Mouse (Mus musculus) forebrain, embryonic 14.5 days (tissue): ENCODE results near the gene Dusp16. TPM values are rescaled to one million over a fixed set of nuclear protein-coding genes. Genes with fewer than 3 reads are reported as not detected.

Experiments
- ATAC-seq: fragments of 200-750 bp; cut with Nextera tagmentation; 2 replicates; pipeline ENCODE4 v1.8.0; 2017; ENCODE audit warnings: mild to moderate bottlenecking, moderate library complexity
- DNase-seq: peaks from one replicate; pipeline ENCODE4 v3.0.0-alpha.2; 2015; ENCODE audit warnings: low spot score
- H3K27ac ChIP-seq: fragments of 300-500 bp; sonication (generic); 2 replicates; pipeline ENCODE4 v1.5.1; 2014; ENCODE audit warnings: low read depth, mild to moderate bottlenecking, control low read depth, low read length, moderate library complexity
- H3K27me3 ChIP-seq: fragments of 300-500 bp; sonication (generic); replicated peaks from 2 replicates; pipeline ENCODE4 v1.6.1; 2014; ENCODE audit warnings: low read length, control low read depth, mixed read lengths; ENCODE audit not compliant: control insufficient read depth, insufficient read depth
- H3K36me3 ChIP-seq: fragments of 300-500 bp; sonication (generic); 2 replicates; pipeline ENCODE4 v1.6.1; 2014; ENCODE audit warnings: low read length, control low read depth; ENCODE audit not compliant: control insufficient read depth, insufficient read depth
- H3K4me1 ChIP-seq: fragments of 300-500 bp; sonication (generic); 2 replicates; pipeline ENCODE4 v1.6.1; 2014; ENCODE audit warnings: antibody characterized with exemption, low read length, control low read depth; ENCODE audit not compliant: control insufficient read depth, insufficient read depth
- H3K4me2 ChIP-seq: fragments of 300-500 bp; sonication (generic); 2 replicates; pipeline ENCODE4 v1.6.1; 2014; ENCODE audit warnings: mild to moderate bottlenecking, control low read depth, low read length
- H3K4me3 ChIP-seq: fragments of 300-500 bp; sonication (generic); 2 replicates; pipeline ENCODE4 v1.5.1; 2014; ENCODE audit warnings: low read depth, low read length, control low read depth
- H3K9ac ChIP-seq: fragments of 300-500 bp; sonication (generic); 2 replicates; pipeline ENCODE4 v1.6.1; 2014; ENCODE audit warnings: mild to moderate bottlenecking, low read length, control low read depth, moderate library complexity
- H3K9me3 ChIP-seq: fragments of 300-500 bp; sonication (generic); replicated peaks from 2 replicates; pipeline ENCODE4 v1.6.1; 2016; ENCODE audit warnings: low read length, control low read depth, mixed read lengths; ENCODE audit not compliant: control insufficient read depth
- whole genome bisulfite sequencing: fragments of 180-500 bp; shearing (Covaris S2); extraction: QIAGEN DNeasy Blood & Tissue Kit; methylation state at CpG from one replicate; pipeline ENCODE4 v1.1.7; 2014; 5-methylcytosine and 5-hydroxymethylcytosine counted together
- polyA plus RNA-seq: library from polyadenylated mRNA; unstranded; fragments of >200 nt; fragmentation: Nextera tagmentation; extraction: Ambion mirVana; gene quantifications from 2 replicates; pipeline ENCODE4 v1.2.1, GENCODE M21; 2014

Gene Dusp16
- polyA plus RNA-seq, 1 experiment from 2014 or later = 9.4 TPM

DNA sequence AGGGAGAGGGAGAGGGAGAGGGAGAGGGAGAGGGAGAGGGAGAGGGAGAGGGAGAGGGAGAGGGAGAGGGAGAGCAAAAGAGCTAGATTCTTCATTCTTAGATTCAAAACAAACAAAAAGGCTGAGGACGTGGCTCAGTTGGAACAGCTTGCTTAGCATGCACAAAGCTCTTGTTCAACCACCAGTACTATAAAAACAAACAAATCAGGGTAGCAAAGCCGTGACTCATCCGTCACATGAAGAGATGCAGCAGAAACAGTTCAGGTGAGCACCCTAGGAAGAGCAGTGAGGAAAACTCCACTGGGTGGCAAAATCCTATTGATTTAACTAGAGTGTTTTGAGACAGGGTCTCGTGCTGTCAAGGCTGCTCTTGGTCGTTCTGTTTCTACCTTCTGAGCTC, 27.3 kb upstream of the Dusp16 start:
- Histone ChIP-seq H3K36me3 (no peaks in the 10 kb centered on the region), H3K27me3 (no peaks in the 10 kb centered on the region), H3K4me3 (no peak overlapping the region), H3K27ac (no peak overlapping the region), H3K9ac (no peak overlapping the region), H3K4me1 (no peaks in the 10 kb centered on the region), H3K9me3 (no peaks in the 10 kb centered on the region), H3K4me2 (no peak overlapping the region)
- 64% methylated on average over 5 of the region's 5 CpGs for WGBS
- ATAC-seq (no peak), DNase-seq (no peak)

DNA sequence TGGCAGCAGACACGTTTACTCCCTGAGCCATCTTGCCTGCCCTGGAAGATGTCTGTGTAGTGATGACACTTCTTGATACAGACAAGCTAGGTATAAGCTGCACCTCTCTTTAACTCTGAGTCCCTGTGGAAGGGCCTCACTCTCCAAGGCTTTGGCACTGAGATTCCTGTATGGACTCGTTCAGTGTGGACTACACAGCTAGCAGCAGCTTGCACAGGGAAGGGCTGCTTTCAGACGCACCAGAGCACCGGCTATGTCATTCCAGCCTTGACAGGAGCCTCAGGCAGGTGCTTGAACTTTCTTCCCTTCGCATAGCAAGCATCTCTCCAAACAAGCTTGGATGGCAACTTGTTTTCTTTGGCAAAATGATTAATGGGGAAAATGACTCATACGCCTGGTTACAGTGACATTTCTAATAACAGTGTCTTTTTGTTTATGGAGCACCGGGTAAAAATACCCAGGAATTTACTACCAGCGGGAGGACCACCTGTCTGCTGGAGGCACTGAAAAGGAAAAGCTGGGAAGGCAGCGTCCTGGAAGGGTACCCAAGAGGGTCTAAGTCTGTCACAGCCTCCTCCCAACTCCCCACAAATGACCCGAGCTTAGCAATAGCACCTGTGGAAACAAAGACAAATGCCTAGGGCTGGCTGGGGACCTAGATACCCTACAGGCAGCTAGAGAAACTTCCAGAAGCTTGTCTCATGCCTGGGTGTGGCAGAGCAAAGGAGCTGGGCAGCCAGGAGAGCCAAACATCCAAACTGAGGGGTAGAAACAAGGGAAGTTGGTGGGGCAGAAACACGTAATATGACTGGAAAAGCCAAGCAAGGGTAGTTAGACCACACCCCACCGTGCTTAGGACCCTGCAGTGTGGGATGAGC, 24.9 kb upstream of the Dusp16 start:
- ATAC-seq (no peak), DNase-seq (no peak)
- Histone ChIP-seq H3K36me3 (no peaks in the 10 kb centered on the region), H3K4me2 (no peak overlapping the region), H3K9ac (no peak overlapping the region), H3K4me3 (no peak overlapping the region), H3K27ac (no peak overlapping the region), H3K4me1 (no peaks in the 10 kb centered on the region), H3K9me3 (no peaks in the 10 kb centered on the region), H3K27me3 (no peaks in the 10 kb centered on the region)
- 70% methylated on average over 12 of the region's 12 CpGs for WGBS

DNA sequence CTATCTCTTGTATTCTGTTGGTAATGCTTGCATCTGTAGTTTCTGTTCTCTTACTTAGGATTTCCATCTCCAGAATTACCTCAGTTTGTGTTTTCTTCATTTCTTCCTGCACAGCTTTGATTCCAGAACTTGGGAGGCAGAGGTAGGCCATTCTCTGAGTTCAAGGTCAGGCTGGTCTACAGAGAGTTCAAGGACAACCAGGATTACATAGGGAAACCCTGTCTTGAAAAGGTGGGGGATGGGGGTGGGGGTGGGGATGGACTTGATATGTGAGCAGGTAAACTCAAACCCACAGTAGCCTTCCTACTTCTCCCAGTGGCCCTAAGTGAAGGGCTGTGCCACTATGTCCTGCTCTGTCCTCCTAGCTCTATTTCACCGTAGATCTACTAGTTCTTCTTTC, 20.6 kb upstream of the Dusp16 start:
- no peak overlapping the region for H3K27ac ChIP-seq
- H3K4me3 ChIP-seq = no peak overlapping the region
- no peaks in the 10 kb centered on the region for H3K9me3 ChIP-seq
- no peaks in the 10 kb centered on the region for H3K36me3 ChIP-seq
- DNase-seq (no peak), ATAC-seq (no peak)
- H3K9ac ChIP-seq = no peak overlapping the region
- H3K4me1 ChIP-seq = no peaks in the 10 kb centered on the region
- H3K27me3 ChIP-seq = no peaks in the 10 kb centered on the region
- WGBS = 83% methylated on average over 1 of the region's 1 CpGs
- H3K4me2 ChIP-seq = no peak overlapping the region

DNA sequence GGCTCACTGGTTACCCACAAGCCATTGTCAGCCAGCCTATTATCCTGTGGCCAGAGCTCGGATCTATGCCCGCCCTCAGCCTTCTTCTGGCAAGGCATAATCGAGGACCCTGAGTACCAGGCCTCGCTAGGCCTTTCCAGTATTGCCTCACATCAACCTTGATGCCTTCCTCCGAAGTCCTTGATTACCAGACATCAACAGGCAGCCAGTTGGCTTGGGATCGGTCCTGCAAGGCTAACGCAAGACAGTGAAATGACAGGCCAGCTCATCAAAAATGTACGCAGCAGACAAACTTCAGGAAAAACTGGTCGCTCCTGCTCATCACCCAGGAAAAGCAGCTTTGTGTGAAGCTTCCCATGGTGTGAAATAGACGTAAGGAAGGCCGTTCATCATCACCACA, 15.4 kb upstream of the Dusp16 start:
- no peak for ATAC-seq
- H3K9ac ChIP-seq = no peak overlapping the region
- 86% methylated on average over 11 of the region's 11 CpGs for WGBS
- H3K4me2 ChIP-seq = no peak overlapping the region
- DNase-seq = no peak
- H3K4me1 ChIP-seq = no peaks in the 10 kb centered on the region
- H3K36me3 ChIP-seq = no peaks in the 10 kb centered on the region
- H3K27ac ChIP-seq = no peak overlapping the region
- H3K4me3 ChIP-seq = no peak overlapping the region
- H3K9me3 ChIP-seq = no peaks in the 10 kb centered on the region
- no peaks in the 10 kb centered on the region for H3K27me3 ChIP-seq

DNA sequence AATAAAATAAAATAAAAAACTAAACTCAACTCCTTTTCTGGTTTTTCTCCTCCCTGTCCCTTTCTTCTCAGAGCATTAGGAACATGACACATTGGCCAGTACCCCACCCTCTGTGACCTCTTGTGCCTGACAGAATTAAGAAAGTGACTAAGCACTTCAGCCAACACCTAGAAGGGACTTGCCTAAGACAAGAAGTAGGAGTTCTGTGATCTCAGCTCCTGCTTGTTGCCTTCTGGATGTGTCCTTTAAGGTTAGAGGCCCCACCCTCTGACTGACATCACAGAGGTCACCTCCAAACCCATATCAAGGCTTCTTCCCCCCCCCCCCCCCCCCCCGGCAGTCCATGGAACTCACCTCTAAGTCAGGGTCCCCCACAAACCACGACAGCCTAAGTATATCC, 14.7 kb upstream of the Dusp16 start:
- ATAC-seq (no peak), DNase-seq (no peak)
- no peak overlapping the region for H3K4me2 ChIP-seq
- no peaks in the 10 kb centered on the region for H3K9me3 ChIP-seq
- H3K36me3 ChIP-seq = no peaks in the 10 kb centered on the region
- no peak overlapping the region for H3K4me3 ChIP-seq
- no peaks in the 10 kb centered on the region for H3K4me1 ChIP-seq
- no peak overlapping the region for H3K27ac ChIP-seq
- 59% methylated on average over 1 of the region's 2 CpGs for WGBS
- H3K9ac ChIP-seq = no peak overlapping the region
- no peaks in the 10 kb centered on the region for H3K27me3 ChIP-seq

DNA sequence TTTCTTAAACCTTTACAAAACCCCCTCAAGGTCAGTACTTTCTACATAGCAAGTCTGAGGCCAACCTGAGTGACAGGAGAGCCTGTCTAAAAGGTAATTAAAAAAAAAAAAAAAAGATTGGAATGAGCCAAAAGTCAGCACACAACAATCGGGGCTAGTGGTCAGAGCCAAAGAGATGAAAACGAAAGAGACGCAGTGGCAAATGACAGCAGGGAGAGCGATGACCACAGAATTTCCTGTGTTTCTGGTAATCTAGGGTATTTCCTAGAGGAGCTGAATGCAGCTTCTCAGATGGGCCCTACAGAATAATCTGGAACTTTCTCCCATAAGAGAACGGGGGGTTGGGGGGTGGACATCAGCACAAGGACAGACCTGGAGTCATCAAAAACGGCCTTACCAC, 13.7 kb upstream of the Dusp16 start:
- Histone ChIP-seq H3K36me3 (no peaks in the 10 kb centered on the region), H3K4me1 (no peaks in the 10 kb centered on the region), H3K27ac (no peak overlapping the region), H3K9me3 (no peaks in the 10 kb centered on the region), H3K4me3 (no peak overlapping the region), H3K27me3 (no peaks in the 10 kb centered on the region), H3K4me2 (no peak overlapping the region), H3K9ac (no peak overlapping the region)
- WGBS = 90% methylated on average over 6 of the region's 6 CpGs
- DNase-seq (no peak), ATAC-seq (no peak)

DNA sequence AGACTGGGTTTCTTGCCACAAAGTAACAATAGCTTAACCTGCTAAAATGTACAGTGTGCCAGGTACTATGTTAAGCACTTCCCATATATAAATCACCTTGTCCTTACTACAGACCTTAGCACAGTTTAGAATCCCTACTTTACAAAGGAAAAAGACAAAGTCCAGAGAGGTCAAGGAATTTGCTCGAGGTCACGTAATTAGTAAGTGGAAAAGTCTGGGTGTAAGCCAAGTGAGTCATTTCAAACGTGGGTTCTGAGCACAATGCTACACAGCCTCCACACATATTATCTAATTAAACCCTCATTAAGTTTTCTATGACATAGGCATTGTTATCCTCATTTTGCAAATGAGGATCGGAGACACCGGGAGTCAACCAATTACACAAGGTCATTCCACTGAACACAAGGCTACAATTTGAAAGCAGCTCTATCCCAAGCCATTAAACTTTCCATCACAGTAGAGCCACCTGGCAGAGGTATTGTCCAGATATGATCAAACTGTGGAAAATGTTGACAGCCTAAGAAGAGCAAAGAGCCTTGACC, 12.4 kb upstream of the Dusp16 start:
- DNase-seq (no peak), ATAC-seq (no peak)
- Histone ChIP-seq H3K9ac (no peak overlapping the region), H3K36me3 (no peaks in the 10 kb centered on the region), H3K27me3 (no peaks in the 10 kb centered on the region), H3K27ac (no peak overlapping the region), H3K4me3 (no peak overlapping the region), H3K4me1 (no peaks in the 10 kb centered on the region), H3K9me3 (no peaks in the 10 kb centered on the region), H3K4me2 (no peak overlapping the region)
- WGBS = 34% methylated on average over 5 of the region's 5 CpGs

- no peak overlapping the region for H3K4me2 ChIP-seq
- H3K4me3 ChIP-seq = no peak overlapping the region
- no peak overlapping the region for H3K9ac ChIP-seq
- no peaks in the 10 kb centered on the region for H3K36me3 ChIP-seq
- H3K27ac ChIP-seq = no peak overlapping the region
- ATAC-seq (no peak), DNase-seq (no peak)
- H3K9me3 ChIP-seq = no peaks in the 10 kb centered on the region
- H3K27me3 ChIP-seq = no peaks in the 10 kb centered on the region
- 86% methylated on average over 9 of the region's 9 CpGs for WGBS
- H3K4me1 ChIP-seq = no peaks in the 10 kb centered on the region
Measured at GRCm38 (mm10) chr6:134802641-134803043, 10.2 kb upstream of the Dusp16 start.

DNA sequence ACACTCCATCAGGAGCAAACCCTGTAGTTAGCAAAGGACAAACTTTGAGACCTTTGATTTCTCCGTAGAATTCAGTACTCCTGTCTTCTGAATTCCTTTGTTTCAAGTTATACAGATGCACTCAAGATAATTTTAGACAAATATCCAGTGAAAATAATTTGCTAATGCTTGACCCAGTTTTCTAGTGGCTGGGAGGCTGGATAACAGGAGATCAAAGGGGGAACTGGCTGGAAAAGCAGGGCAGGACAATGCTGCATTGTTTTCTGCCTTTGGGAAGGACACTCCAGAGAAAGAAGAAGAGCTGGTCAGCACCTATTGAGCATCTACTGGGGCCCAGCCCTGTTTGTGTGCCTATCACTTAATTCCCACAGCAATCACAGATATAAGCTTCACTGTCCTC, 9.1 kb upstream of the Dusp16 start:
- ATAC-seq (no peak), DNase-seq (no peak)
- Histone ChIP-seq H3K4me1 (no peaks in the 10 kb centered on the region), H3K4me3 (no peak overlapping the region), H3K4me2 (no peak overlapping the region), H3K27me3 (no peaks in the 10 kb centered on the region), H3K9me3 (no peaks in the 10 kb centered on the region), H3K36me3 (no peaks in the 10 kb centered on the region), H3K9ac (no peak overlapping the region), H3K27ac (no peak overlapping the region)
- 62% methylated on average over 1 of the region's 1 CpGs for WGBS
